Mouse (Mus musculus): ENCODE data around the gene Nt5c3b.

Nt5c3b gene

GRCm38 (mm10) chr11:100377989-100378388, 63.6 kb downstream of the Nt5c3b start:
- no peak for DNase-seq

GRCm38 (mm10) chr11:100376746-100377389, 64.7 kb downstream of the Nt5c3b start:
- no peak for DNase-seq

GRCm38 (mm10) chr11:100376005-100376404, 65.6 kb downstream of the Nt5c3b start:
- no peak for DNase-seq

GRCm38 (mm10) chr11:100375127-100375526, 66.5 kb downstream of the Nt5c3b start:
- no peak for DNase-seq

All from cerebellum, adult 18-20 months (tissue).